Mouse (Mus musculus): Measurements from ENCODE around the gene Tnfrsf25.

Gene Tnfrsf25

DNA sequence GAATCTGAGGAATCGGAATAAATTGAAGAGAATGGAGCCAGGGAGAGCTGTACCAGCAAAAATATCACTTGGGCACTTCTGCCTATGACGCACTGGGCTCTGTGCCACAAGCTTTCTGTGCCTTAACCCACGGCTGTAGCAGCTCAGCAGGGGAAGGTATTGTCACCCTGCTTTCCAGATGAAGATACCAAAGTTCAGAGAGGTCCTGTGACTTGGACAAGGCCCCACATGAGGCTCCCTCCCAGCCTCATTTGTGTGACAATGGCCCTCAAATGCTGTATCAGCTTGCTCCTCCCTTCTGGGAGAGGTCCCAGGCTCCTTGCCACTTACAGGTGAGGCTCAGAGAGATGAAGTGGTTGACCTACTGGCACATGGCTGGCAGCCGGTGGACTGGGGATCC is 27.6 kb upstream of the Tnfrsf25 start:
- in situ Hi-C loops (cut with MboI; ENCODE audit: low pct_unique_long_range_greater_than_20kb in 1 of 2, low sequenced_read_pairs in 2 of 2, unreplicated experiment in 1 of 2) = no loop called here

DNA sequence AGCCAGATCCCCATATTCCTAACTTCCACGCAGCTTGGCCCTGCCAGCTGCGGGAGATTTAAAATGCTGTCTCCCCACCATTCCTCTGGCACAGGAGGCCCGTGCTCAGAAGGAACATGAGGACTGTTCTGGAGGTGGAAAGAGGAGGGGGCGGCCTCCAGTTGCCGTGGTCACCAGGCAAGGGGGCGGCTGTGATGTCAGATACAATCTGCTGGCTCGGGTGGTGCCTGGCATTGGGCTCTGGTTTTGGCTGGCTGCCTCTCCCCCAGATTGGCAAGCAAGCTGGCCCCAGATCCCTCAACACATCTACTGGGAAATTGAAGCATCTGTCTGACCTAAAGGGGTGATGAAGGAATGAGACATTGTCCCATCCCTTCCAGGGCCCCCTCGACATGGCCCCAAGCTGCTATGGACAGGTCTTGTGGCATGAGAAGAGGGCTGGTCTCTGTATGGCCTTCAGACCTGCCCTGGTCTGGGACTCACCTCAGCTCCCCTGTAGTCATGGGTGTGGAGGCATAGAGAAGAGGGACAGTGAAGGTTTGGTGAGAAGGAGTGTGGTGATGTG is 27.1 kb upstream of the Tnfrsf25 start:
- in situ Hi-C loops (cut with MboI; ENCODE audit: low pct_unique_long_range_greater_than_20kb in 1 of 2, low sequenced_read_pairs in 2 of 2, unreplicated experiment in 1 of 2) = no loop called here

DNA sequence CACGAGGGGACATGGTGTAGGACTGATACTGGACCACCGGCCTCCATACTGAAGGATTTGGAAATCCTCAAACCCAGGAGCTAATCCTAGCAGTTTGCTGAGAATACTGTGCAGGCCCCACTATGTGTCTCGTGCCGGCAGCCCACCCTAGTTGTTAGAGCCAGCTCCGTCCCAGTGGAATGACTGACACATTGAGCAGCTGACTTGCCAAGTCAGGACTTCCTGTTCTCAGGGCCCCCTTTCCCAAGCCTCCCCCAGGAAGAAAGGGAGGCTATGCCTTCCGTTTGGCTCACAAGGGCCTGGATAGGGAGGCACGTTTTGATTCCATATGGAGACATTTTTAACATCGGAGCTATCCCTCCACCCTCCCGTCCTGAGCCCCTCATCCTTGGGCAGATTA is 25.5 kb upstream of the Tnfrsf25 start:
- in situ Hi-C loops (cut with MboI; ENCODE audit: low pct_unique_long_range_greater_than_20kb in 1 of 2, low sequenced_read_pairs in 2 of 2, unreplicated experiment in 1 of 2) = no loop called here

DNA sequence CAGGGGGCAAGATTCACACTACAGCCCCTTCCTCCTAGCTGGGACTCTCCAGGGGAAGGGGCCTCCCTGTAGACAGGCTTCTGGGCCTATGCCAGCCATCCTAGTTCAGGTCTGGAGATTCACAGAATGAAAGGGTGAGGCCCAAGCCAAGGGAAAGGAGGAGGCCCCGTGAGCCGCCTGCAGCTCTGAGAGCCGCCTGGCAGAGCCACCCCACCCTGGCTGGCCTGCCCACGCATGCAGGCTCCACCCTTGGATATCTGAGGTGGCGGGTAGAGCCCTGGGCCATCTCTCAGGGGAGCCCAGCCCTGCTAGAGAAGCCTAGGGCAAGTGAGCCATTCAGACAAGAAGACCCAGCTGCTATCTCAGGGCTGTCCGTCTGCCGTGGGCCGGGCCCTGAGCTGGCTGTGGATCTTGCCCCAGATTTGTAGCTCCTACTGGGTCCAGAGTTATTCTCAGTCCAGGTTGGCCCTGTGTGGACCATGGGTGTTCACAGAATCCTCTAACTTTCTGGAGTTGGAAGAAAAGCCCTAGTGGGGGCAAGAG is 22.9 kb upstream of the Tnfrsf25 start:
- in situ Hi-C loops (cut with MboI; ENCODE audit: low pct_unique_long_range_greater_than_20kb in 1 of 2, low sequenced_read_pairs in 2 of 2, unreplicated experiment in 1 of 2) = no loop called here

DNA sequence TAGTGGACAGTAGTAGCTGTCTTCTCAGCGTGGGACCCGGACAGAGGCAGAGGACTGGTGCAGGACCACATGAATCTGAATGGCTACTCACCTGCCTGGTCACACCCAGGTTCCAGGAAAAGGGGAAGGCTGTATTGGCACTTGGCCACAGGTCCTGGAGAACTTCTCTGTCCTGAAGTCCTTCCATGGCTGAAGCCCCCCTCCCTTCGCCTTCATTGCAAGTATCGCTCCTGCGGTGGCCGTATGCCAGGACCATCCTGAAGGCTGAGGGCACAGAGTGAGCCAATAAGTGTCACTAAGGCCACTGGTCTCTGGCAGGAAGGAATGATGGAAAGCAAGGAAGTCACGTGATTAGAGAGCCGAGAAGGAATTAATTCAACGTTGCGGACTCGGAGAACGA is 21.5 kb upstream of the Tnfrsf25 start:
- in situ Hi-C loops (cut with MboI; ENCODE audit: low pct_unique_long_range_greater_than_20kb in 1 of 2, low sequenced_read_pairs in 2 of 2, unreplicated experiment in 1 of 2) = no loop called here

DNA sequence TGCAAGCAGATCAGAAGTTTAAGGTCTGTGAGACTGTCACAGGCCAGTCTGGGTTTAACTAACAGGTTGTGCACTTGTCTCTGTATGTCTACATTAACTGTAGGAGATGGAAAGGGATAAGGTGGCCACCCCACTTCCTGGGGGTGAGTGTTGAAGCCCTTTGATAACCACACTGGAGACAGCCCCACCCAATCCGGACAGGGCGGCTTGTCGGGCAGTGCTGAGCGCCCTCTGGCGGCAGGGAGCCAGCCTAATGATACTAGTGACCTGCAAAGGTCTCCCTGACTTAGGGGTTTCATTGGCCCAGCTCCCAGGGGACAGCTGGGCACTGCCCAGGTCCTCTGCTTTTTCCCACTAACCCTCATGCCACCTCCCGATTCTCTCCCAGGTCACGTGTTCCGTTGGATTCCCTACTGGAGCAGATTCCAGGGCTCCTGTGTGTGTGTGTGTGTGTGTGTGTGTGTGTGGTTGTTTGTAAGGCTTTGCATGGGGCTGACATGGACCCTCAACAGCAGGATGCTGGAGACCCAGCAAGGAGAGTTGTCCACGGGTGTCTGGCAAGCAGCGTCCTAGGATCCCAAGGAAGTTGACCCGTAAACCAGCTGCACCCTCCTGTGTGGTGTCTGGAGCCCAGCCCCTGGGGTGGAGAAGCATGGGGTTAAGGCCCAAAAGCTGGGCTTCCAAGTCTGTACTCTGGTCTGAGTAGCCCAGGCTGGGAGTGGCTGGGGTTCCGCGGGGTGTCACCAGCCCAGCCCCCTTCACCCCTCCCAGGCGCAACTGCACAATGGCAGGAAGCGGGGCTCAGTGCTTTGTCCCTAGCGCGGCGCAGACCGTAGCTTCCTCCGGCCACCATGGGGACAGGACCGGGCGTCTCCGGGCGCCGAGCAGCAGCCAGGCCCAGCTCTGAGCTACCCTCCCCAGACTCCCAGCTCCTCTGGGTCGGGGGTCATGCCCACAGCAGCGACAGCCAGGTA is 19.5 kb upstream of the Tnfrsf25 start:
- in situ Hi-C loops (cut with MboI; ENCODE audit: low pct_unique_long_range_greater_than_20kb in 1 of 2, low sequenced_read_pairs in 2 of 2, unreplicated experiment in 1 of 2) = no loop called here

DNA sequence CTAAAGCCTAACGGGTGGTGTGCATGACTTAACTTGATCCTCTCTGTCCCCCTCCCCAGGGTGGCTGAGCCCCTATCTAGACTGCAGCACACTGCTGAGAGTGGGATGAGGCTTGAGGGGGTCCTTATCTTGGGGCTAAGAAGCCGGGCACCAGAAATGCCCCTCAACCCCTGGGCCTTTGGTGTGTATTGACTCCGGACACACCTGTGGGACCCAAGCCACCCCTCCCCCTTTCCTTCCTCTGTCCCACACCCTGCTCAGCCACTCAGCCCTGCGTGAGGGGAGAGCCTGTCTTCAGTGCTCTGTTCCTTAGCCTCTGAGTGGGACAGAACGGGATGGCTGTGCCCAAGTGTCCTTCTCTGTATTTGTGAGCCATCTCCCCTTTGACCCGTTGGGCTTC is 18.8 kb upstream of the Tnfrsf25 start:
- in situ Hi-C loops (cut with MboI; ENCODE audit: low pct_unique_long_range_greater_than_20kb in 1 of 2, low sequenced_read_pairs in 2 of 2, unreplicated experiment in 1 of 2) = no loop called here

DNA sequence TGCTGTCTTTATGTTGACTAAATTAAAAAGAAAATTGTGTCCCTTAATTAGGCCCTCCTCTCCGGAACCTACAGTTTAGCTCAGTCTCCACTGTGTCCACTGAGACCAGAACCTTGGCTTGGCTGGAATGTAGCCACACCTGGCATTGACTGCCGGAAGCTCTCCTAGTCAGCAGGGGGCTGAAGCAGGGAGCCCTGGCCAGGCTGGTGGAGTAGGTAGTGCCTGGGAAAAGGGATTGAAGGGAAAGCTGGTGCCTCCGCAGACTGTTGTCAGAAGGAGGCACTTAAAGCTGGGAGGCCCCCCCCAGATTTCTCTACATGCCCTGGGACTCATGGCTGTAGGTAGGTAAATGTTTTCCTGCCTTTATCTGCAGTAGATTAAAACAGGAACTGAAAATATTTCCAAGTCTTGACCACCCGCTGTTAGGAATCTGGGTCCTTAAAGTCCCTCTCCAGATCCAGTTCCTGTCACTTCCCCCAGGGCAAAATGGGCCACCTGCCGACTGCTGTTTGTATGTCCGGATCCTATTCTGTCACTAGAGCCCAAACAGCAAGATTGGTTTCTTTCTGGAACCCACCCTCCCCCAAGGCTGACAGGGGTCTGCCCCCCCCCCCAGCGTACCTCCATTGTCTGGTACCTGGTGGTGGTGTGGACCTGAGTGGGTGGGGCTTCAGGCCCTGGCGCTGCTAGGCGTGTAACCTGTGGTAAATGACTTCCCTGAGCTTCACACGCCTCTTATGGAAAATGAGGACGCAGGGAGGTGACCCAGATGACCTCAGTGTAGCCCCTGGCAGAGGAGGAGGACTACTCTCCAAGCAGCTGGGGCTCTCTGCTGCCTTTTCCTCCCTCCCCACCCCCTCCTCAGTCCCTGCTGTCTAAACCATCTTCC is 17.6 kb upstream of the Tnfrsf25 start:
- in situ Hi-C loops (cut with MboI; ENCODE audit: low pct_unique_long_range_greater_than_20kb in 1 of 2, low sequenced_read_pairs in 2 of 2, unreplicated experiment in 1 of 2) = no loop called here

DNA sequence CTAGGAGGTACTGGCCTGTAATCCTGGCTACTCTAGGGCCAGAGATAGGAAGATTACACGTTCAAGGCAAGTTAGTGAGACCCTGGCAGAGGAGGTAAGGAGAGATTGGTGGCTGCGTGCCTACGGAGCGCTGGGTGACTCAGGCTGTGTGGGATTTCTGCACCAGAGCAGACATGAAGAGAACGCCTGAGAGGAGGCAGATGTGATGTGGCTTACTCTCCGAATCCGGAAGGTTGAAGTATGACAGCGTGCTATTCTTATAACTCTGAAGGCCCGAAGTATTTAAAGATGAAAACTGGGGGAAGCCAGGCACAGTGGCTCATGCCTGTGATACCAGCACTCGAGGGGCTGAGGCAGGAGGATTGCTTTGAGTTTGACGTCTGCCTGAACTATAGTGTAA is 15.2 kb upstream of the Tnfrsf25 start:
- in situ Hi-C loops (cut with MboI; ENCODE audit: low pct_unique_long_range_greater_than_20kb in 1 of 2, low sequenced_read_pairs in 2 of 2, unreplicated experiment in 1 of 2) = no loop called here

DNA sequence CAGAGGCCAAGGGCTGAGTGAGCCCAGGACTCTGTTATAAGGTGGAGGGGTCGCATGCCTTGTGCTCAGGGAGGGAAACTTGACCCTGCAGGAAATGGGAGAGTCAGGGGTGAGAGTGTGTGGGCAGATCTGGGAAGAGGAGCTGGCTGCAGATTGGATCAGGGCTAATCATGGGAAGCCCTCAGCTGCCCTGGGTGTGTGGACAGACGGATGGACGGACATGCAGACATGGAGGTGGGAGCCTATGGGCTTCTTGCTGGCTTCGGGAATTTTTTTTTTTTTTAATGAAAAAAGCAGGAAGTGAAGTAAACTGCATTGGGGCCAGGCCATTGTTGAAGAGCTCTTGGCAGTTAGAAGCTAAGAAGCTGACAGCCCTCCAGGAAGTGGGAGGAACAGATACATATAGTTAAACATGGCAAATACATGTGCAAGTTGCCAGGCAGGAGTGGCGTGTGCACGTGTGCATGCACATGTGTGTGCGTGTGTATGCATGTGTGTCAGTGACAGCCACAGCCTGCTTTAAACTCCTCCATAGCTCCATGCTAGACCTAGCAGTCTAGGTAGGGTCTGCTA is 14.6 kb upstream of the Tnfrsf25 start:
- in situ Hi-C loops (cut with MboI; ENCODE audit: low pct_unique_long_range_greater_than_20kb in 1 of 2, low sequenced_read_pairs in 2 of 2, unreplicated experiment in 1 of 2) = no loop called here

DNA sequence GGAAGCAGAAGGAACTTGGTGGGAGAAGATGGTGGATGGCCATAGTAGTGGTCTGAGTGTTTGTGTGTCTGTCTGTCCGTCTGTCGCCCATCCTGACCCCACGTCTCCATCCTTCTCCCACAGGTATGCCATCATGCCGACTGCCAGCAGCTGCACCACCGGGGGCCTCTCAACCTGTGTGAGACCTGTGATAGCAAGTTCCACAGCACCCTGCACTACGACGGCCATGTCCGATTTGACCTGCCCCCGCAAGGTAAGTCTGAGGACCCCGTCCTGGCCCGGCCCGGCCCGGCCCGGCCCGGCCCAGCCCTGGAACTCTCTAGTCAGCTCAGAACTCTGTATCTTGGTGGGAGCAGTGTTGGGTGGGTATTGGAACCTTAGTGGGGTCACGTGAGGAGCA is 13.8 kb upstream of the Tnfrsf25 start:
- in situ Hi-C loops (cut with MboI; ENCODE audit: low pct_unique_long_range_greater_than_20kb in 1 of 2, low sequenced_read_pairs in 2 of 2, unreplicated experiment in 1 of 2) = no loop called here

DNA sequence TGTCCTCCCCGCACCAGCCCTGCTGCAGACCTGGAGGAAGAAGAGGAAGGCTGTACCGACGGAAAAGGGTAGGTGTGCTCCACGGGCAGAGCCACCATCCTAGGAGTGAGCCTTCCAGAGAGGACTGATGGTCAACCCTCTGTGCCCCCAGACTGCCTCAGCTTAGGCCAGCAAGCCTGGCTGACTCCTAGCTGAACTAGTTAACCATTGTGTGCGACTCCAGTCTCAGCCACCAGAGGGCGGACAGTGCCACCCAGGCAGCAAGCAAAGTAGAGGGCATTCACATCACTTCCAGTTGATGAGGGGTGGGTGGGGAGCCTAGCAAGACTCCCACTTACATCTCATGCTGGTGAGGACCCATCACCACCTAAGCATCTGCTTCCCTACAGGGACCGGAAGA is 12.7 kb upstream of the Tnfrsf25 start:
- in situ Hi-C loops (cut with MboI; ENCODE audit: low pct_unique_long_range_greater_than_20kb in 1 of 2, low sequenced_read_pairs in 2 of 2, unreplicated experiment in 1 of 2) = no loop called here

DNA sequence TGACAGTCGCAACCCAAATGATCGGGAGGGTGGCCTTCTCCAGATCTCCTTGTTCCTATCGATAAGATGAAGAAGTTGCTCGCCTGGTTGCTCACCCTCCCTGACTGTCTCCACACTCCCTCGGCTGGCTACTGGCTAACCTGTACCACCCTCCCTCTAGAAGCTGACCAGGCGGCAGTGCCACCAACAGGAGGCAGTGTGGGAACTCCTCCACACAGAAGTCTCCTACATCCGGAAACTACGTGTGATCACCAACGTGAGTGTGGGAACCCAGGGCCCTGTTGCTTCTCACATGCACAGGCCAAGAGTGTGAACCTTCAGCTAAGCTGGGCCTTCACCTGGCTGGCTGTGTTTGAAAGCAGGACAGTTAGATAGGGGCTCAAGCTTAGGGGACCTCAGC is 9.0 kb upstream of the Tnfrsf25 start:
- in situ Hi-C loops (cut with MboI; ENCODE audit: low pct_unique_long_range_greater_than_20kb in 1 of 2, low sequenced_read_pairs in 2 of 2, unreplicated experiment in 1 of 2) = no loop called here

DNA sequence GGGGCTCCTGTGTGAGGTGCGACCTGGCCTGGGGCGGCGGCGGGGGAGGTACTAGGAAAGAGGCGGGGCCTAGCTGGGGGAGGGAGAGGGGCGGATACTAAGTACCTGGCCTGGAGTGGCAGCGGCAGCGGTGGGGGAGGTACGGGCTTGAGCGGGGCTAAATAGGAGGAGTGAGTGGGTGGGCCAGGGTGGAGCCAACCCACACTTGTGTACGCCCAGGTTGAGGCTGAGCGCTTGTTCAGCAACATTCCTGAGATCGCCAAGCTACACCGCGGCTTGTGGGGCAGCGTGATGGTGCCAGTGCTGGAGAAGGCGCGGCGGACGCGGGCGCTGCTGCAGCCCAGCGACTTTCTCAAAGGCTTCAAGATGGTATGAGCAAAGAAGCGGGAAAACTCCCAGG is 8.2 kb upstream of the Tnfrsf25 start:
- in situ Hi-C loops (cut with MboI; ENCODE audit: low pct_unique_long_range_greater_than_20kb in 1 of 2, low sequenced_read_pairs in 2 of 2, unreplicated experiment in 1 of 2) = no loop called here

DNA sequence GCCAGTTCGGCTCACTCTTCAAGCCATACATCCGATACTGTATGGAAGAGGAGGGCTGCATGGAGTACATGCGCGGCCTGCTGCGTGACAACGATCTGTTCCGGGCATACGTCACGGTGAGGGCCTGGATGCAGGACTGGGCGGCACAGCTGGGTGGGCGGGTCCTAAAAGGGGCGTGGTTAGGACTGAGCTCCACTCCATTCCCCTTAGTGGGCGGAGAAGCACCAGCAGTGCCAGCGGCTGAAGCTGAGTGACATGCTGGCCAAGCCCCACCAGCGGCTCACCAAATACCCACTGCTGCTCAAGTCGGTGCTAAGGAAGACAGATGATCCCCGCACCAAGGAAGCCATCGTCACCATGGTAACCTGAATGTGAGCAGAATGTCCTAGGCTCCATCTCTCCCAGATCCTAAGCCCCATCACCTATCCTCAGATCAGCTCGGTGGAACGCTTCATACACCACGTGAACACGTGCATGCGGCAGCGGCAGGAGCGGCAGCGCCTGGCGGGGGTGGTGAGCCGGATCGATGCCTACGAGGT is 7.7 kb upstream of the Tnfrsf25 start:
- in situ Hi-C loops (cut with MboI; ENCODE audit: low pct_unique_long_range_greater_than_20kb in 1 of 2, low sequenced_read_pairs in 2 of 2, unreplicated experiment in 1 of 2) = no loop called here

DNA sequence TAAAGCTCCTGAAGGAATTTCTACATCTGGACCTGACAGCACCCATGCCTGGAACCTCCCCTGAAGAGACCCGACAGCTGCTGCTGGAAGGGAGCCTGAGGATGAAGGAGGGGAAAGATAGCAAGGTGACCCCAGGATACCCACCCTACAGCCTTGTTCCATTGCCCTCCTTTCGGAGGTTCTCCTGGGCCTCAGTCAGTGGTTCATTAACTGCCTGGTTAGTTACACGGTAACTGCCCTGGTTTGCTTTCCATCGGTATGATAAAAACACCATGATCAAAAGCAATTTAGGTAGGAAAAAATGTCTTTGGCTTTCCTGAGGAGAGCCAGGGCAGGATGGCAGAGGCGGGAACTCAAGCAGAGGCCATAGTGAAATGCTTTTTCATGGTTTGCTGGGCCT is 7.1 kb upstream of the Tnfrsf25 start:
- in situ Hi-C loops (cut with MboI; ENCODE audit: low pct_unique_long_range_greater_than_20kb in 1 of 2, low sequenced_read_pairs in 2 of 2, unreplicated experiment in 1 of 2) = no loop called here

DNA sequence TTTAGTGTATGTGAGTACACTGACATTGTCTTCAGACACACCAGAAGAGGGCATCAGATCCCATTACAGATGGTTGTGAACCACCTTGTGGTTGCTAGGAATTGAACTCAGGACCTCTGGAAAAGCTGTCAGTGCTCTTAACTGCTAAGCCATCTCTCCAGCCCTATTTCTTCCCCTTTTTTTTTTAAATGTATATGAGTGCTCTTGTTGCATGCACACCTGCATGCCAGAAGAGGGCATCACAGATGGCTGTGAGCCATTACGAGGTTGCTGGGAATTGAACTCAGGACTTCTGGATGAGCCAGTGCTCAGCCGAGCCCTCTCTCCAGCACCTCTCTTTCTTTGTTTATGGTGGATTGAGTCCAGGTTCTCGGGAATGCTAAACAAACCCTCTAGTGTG is 6.2 kb upstream of the Tnfrsf25 start:
- in situ Hi-C loops (cut with MboI; ENCODE audit: low pct_unique_long_range_greater_than_20kb in 1 of 2, low sequenced_read_pairs in 2 of 2, unreplicated experiment in 1 of 2) = no loop called here

DNA sequence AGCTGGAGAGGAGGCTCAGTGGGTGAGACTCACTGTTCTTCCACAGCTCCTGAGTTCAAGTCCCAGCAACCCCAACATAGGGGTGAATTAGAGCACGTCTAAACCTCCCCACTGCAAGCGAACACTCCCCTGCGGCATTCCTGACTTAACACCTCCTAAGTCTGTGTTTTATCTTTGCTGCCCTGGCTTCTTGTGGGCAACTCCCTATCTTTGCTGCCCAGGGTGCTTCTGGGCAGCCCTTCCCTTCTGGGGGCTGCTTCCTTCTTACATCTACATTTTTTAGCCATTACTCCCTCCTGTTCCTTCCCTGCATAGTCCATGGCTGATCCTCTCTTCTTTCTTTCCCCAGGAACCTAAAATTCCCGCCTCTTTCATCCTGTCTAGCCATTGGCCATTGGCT is 5.0 kb upstream of the Tnfrsf25 start:
- in situ Hi-C loops (cut with MboI; ENCODE audit: low pct_unique_long_range_greater_than_20kb in 1 of 2, low sequenced_read_pairs in 2 of 2, unreplicated experiment in 1 of 2) = no loop called here

Data from mouse embryonic stem cell (cell line).